Mouse (Mus musculus): ENCODE results near the gene Ufsp1. TPM values are rescaled to one million over a fixed set of nuclear protein-coding genes. Genes with fewer than 3 reads are reported as not detected.
A peak's percentile ranks its signal among the peaks of the same experiment; 100 is the strongest.
"Not testable (repeated sequence)": the region's sequence is repeated elsewhere in the genome, so short reads cannot be mapped to it uniquely, and the experiment has no call there.

Gene Ufsp1
- total RNA-seq (2022) = 10 to 100 TPM in 3 of 4 experiments, 1 to 10 TPM in 1; 7.4 to 14.7 (median 12.7) TPM

- peak; percentile 95 for DNase-seq (ENCODE audit: low spot score in 2 of 2)
Observed at GRCm38 (mm10) chr5:137293839-137294743, at the start of gene Ufsp1. Gene Ufsp1 (plus strand): TSS chr5:137294629.

- DNase-seq (ENCODE audit: low spot score in 2 of 2) = no peak
Observed at GRCm38 (mm10) chr5:137263897-137264720, 30.3 kb upstream of the Ufsp1 start.

- no peak for DNase-seq (ENCODE audit: low spot score in 2 of 2)
Observed at GRCm38 (mm10) chr5:137264787-137265186, 29.6 kb upstream of the Ufsp1 start.

- no peak for DNase-seq (ENCODE audit: low spot score in 2 of 2)
Observed at GRCm38 (mm10) chr5:137268131-137268910, 26.1 kb upstream of the Ufsp1 start.

GRCm38 (mm10) chr5:137277360-137278342 is 16.8 kb upstream of the Ufsp1 start:
- no peak for DNase-seq (ENCODE audit: low spot score in 2 of 2)

- not testable (repeated sequence) for DNase-seq (ENCODE audit: low spot score in 2 of 2)
Observed at GRCm38 (mm10) chr5:137284411-137284810, 10.0 kb upstream of the Ufsp1 start.

GRCm38 (mm10) chr5:137285045-137285444 is 9.4 kb upstream of the Ufsp1 start:
- no peak for DNase-seq (ENCODE audit: low spot score in 2 of 2)

GRCm38 (mm10) chr5:137285986-137286385 is 8.4 kb upstream of the Ufsp1 start:
- no peak for DNase-seq (ENCODE audit: low spot score in 2 of 2)

- DNase-seq (ENCODE audit: low spot score in 2 of 2) = peak; percentile 88 to 91
Observed at GRCm38 (mm10) chr5:137286655-137287031, 7.8 kb upstream of the Ufsp1 start.

- peak; percentile 75 to 77 for DNase-seq (ENCODE audit: low spot score in 2 of 2)
Observed at GRCm38 (mm10) chr5:137287032-137287952, 7.1 kb upstream of the Ufsp1 start, which contains the start of gene Ache. Gene Ache (plus strand): TSS chr5:137287519.

GRCm38 (mm10) chr5:137287953-137288743 is 6.3 kb upstream of the Ufsp1 start:
- peak; percentile 65 to 69 for DNase-seq (ENCODE audit: low spot score in 2 of 2)

- DNase-seq (ENCODE audit: low spot score in 2 of 2) = peak in 1 of 2 experiments; percentile 50
Observed at GRCm38 (mm10) chr5:137288999-137289470, 5.4 kb upstream of the Ufsp1 start.

GRCm38 (mm10) chr5:137289591-137290365 is 4.7 kb upstream of the Ufsp1 start:
- no peak for DNase-seq (ENCODE audit: low spot score in 2 of 2)

GRCm38 (mm10) chr5:137290677-137291076 is 3.8 kb upstream of the Ufsp1 start:
- DNase-seq (ENCODE audit: low spot score in 2 of 2) = peak in 1 of 2 experiments; percentile 51

- DNase-seq (ENCODE audit: low spot score in 2 of 2) = no peak
Observed at GRCm38 (mm10) chr5:137291381-137291926, 3.0 kb upstream of the Ufsp1 start.

- DNase-seq (ENCODE audit: low spot score in 2 of 2) = peak; percentile 62 to 69
Observed at GRCm38 (mm10) chr5:137293282-137293681, 1.1 kb upstream of the Ufsp1 start.

- no peak for DNase-seq (ENCODE audit: low spot score in 2 of 2)
Observed at GRCm38 (mm10) chr5:137294744-137295093, 290 bp downstream of the Ufsp1 start.
